Mouse (Mus musculus) neutrophil, adult 5-6 weeks (primary cell): ENCODE data around the gene Nrxn3. TPM values are rescaled to one million over a fixed set of nuclear protein-coding genes. Genes with fewer than 3 reads are reported as not detected.

Experiments used
- ATAC-seq: fragments of 151-379, 151-347 bp; 2 replicates; pipeline ENCODE4 v1.8.0; 2017; ENCODE audit warnings: mild to moderate bottlenecking, moderate TSS enrichment; ENCODE audit not compliant: insufficient number of reproducible peaks, poor library complexity, low FRiP score, severe bottlenecking; ENCODE audit errors: extremely low read depth
- total RNA-seq: library from RNA; stranded (forward); fragments of 200-1000 nt; gene quantifications from 2 replicates; pipeline ENCODE4 v1.2.3, GENCODE M21; 2017

The Nrxn3 gene
- total RNA-seq, 1 experiment from 2014 or later = not detected

- ATAC-seq = no peak
These were observed 1333.6 kb downstream of the Nrxn3 start for GRCm38 (mm10) chr12:90056256-90056655.

- ATAC-seq = no peak
These were observed 1337.1 kb downstream of the Nrxn3 start for GRCm38 (mm10) chr12:90059786-90060185.

- no peak for ATAC-seq
These were observed 1338.6 kb downstream of the Nrxn3 start for GRCm38 (mm10) chr12:90061312-90061711.

- no peak for ATAC-seq
These were observed 1339.5 kb downstream of the Nrxn3 start for GRCm38 (mm10) chr12:90062219-90062618.

GRCm38 (mm10) chr12:90063443-90063842, 1340.8 kb downstream of the Nrxn3 start:
- no peak for ATAC-seq

GRCm38 (mm10) chr12:90085862-90086261, 1363.2 kb downstream of the Nrxn3 start:
- ATAC-seq = no peak

- ATAC-seq = no peak
These were observed 1373.1 kb downstream of the Nrxn3 start for GRCm38 (mm10) chr12:90095754-90096153.

GRCm38 (mm10) chr12:90113351-90113791, 1390.7 kb downstream of the Nrxn3 start:
- no peak for ATAC-seq

GRCm38 (mm10) chr12:90131927-90132869, 1409.5 kb downstream of the Nrxn3 start:
- no peak for ATAC-seq

GRCm38 (mm10) chr12:90142011-90142410, 1419.3 kb downstream of the Nrxn3 start:
- ATAC-seq = no peak

GRCm38 (mm10) chr12:90144247-90144646, 1421.6 kb downstream of the Nrxn3 start:
- no peak for ATAC-seq

GRCm38 (mm10) chr12:90158131-90158772, 1435.6 kb downstream of the Nrxn3 start:
- no peak for ATAC-seq

GRCm38 (mm10) chr12:90159911-90160310, 1437.2 kb downstream of the Nrxn3 start:
- ATAC-seq = no peak

- no peak for ATAC-seq
These were observed 1443.4 kb downstream of the Nrxn3 start for GRCm38 (mm10) chr12:90166118-90166517.

GRCm38 (mm10) chr12:90181566-90181965, 1458.9 kb downstream of the Nrxn3 start:
- ATAC-seq = no peak

GRCm38 (mm10) chr12:90183021-90183420, 1460.3 kb downstream of the Nrxn3 start:
- no peak for ATAC-seq

- no peak for ATAC-seq
These were observed 1473.5 kb downstream of the Nrxn3 start for GRCm38 (mm10) chr12:90196161-90196560.

- no peak for ATAC-seq
These were observed 1475.3 kb downstream of the Nrxn3 start for GRCm38 (mm10) chr12:90197994-90198393.

GRCm38 (mm10) chr12:90202501-90202900, 1479.8 kb downstream of the Nrxn3 start:
- ATAC-seq = no peak

GRCm38 (mm10) chr12:90211410-90211809, 1488.7 kb downstream of the Nrxn3 start:
- no peak for ATAC-seq
